Mouse (Mus musculus): Measurements from ENCODE around the gene Ptprm. TPM values are rescaled to one million over a fixed set of nuclear protein-coding genes. Genes with fewer than 3 reads are reported as not detected.

Gene Ptprm
- polyA plus RNA-seq, 1 experiment, result 20.1 TPM

DNA sequence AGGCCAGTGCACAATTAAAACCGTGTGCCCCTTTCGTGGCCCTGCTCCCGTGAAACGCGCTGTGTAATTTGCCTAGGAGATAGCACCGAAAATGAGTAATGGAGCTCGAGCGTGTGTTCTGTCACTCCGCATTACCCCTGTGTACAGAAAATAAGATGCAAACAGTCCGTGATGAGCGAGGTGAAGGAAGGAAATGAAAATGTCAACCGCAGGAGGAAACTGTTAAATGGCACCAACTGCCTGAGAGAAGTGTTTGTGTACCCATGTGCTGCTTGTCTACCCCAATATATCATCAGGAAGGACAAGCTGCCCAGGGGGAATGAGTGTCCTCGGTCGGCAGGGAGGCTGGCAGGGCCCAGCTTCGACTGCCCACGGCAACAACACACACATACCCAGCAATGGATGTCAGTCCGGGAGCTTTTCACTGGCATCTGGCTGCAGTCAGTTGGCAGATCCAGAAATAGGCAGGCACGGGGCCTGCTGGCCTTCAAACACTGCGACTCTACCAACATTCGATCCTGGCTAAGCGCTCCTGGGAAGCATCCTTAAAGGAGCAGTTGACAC is 79.6 kb downstream of the Ptprm start:
- DNase-seq (ENCODE audit: low read depth), result peak; percentile 65

DNA sequence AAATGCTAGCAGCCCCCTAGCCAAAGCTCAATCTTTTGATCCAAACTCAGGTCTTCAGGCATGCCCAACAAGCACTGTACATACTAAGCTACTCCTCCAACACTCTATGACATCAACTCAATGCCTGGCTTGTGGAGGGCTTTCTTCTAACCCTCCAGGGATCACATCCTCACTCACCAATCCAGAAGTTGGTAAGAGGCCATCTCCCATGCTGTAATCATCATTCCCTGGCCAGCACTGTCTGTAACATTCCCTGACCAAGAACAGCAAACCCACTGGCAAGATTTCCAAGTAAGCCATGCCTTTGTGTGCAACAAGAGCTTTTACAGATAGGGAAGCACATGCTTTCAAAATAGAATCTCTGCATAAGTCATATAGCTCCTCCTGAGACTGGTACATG is 81.3 kb downstream of the Ptprm start:
- no peak for TF ChIP-seq CTCF (IDR thresholded peaks at IDR 0.05; ENCODE audit: borderline replicate concordance, extremely low read depth, insufficient read depth, insufficient read length)
- DNase-seq (ENCODE audit: low read depth), result no peak

More for the DNA sequence above, 79.6 kb downstream of the Ptprm start:
- no peak for TF ChIP-seq POLR2A (IDR thresholded peaks at IDR 0.05; ENCODE audit: borderline replicate concordance, extremely low read depth, insufficient read depth, insufficient read length, poor library complexity, severe bottlenecking)
- TF ChIP-seq CTCF (IDR thresholded peaks at IDR 0.05; ENCODE audit: borderline replicate concordance, extremely low read depth, insufficient read depth, insufficient read length), result no peak

DNA sequence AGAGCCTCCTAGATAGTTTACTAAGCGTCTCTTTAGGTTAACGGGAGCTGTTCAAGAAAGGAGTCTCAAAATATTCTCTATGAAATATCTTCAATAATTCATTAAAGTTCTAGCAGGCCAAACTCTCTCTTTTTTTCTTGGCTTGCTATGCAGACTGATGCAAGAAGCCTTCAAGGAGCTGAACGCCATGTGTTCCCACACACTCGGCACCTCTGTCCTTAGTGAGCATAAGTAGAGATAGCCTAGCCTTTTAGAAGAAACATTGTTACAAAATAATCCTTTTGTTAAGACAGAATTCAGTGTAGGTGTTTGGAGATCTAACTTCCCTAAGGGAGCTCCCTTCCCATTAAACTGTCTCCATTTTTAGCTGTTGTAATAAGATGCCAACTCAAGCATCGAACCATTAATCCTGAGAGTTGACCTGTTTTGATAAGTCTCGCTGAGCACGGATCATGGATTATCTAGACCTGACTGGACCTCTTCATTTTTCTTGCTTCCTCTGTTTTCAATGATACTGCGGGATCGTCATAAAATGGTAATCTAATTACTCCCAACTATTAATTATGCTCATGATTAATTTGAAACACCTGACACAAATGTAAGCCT is 85.7 kb downstream of the Ptprm start:
- TF ChIP-seq POLR2A (IDR thresholded peaks at IDR 0.05; ENCODE audit: borderline replicate concordance, extremely low read depth, insufficient read depth, insufficient read length, poor library complexity, severe bottlenecking) (no peak), CTCF (IDR thresholded peaks at IDR 0.05; ENCODE audit: borderline replicate concordance, extremely low read depth, insufficient read depth, insufficient read length) (no peak)
- DNase-seq (ENCODE audit: low read depth), result peak; percentile 12

DNA sequence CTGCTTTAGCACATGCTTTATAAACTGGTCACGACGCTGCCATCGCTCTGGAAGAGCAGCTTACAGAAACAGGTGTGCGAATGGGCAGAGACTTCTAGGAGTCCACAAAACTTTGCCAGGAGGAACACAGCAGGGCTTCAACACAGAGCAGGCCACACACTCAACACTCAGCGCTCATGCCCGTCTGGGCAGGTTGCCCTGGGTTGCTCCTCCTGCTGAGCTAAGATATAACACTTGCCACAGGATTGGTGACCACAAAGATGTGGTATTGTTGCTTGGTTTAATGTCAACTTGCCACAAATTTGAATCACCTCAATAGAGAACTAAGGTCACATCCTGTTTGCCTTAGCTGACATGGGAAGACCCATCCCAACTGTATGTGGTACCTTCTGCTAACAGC is 88.0 kb downstream of the Ptprm start:
- TF ChIP-seq POLR2A (IDR thresholded peaks at IDR 0.05; ENCODE audit: borderline replicate concordance, extremely low read depth, insufficient read depth, insufficient read length, poor library complexity, severe bottlenecking), result no peak
- no peak for TF ChIP-seq CTCF (IDR thresholded peaks at IDR 0.05; ENCODE audit: borderline replicate concordance, extremely low read depth, insufficient read depth, insufficient read length)
- DNase-seq (ENCODE audit: low read depth), result no peak

DNA sequence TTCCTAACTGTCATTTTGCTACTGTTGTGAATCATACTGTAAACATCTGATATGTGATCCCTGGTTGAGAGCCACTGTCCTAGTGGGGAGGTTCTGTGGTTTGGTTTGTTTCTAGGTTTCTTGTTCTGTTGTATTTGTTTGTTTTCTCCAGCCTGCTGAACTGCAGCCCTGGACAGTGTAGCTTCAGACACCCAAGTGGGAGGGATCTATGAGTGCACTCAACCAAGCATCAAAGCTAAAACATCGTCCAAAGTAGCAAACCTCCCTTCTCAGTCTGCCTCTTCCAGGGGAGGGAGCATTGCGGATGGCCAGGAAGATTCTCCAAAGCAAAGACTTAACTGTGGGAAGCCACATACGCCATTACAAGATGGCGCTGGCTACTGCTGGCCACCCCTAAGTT is 88.7 kb downstream of the Ptprm start:
- TF ChIP-seq CTCF (IDR thresholded peaks at IDR 0.05; ENCODE audit: borderline replicate concordance, extremely low read depth, insufficient read depth, insufficient read length), result no peak
- no peak for TF ChIP-seq POLR2A (IDR thresholded peaks at IDR 0.05; ENCODE audit: borderline replicate concordance, extremely low read depth, insufficient read depth, insufficient read length, poor library complexity, severe bottlenecking)
- no peak for DNase-seq (ENCODE audit: low read depth)

DNA sequence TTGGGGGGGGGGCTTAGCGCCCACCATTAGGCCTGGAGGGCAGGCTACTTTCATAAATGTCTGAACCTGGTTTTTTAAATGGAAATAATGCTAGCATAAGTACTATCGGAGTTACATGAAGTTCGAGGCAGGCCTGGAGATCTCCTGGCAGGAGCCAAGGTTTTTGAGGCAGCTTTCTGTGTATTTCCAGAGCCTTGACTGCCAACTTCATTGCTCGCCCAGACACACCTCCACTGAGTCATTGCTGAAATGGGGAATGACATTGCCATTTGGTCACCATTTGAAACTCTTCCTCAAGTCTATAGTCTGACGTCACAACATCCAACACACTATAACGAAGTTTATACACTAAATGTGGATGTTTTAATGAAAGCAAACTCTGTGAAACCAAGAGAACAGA is 89.5 kb downstream of the Ptprm start:
- DNase-seq (ENCODE audit: low read depth), result no peak
- no peak for TF ChIP-seq CTCF (IDR thresholded peaks at IDR 0.05; ENCODE audit: borderline replicate concordance, extremely low read depth, insufficient read depth, insufficient read length)
- no peak for TF ChIP-seq POLR2A (IDR thresholded peaks at IDR 0.05; ENCODE audit: borderline replicate concordance, extremely low read depth, insufficient read depth, insufficient read length, poor library complexity, severe bottlenecking)

DNA sequence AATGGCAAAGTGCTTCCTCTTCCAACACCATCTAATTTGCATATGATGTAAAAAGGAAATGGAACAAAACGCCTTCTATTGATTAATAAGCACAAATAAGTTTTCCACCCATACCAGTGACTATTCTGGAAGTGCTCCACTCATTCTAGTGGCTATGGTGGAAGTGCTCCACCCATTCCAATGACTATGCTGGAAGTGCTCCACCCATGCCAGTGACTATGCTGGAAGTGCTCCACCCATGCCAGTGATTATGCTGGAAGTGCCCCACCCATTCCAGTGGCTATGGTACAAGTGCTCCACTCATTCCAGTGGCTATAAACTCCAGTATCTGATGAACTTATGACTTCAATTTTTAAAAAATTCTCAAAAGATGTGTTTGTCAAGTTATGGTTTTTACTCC is 91.2 kb downstream of the Ptprm start:
- no peak for DNase-seq (ENCODE audit: low read depth)
- TF ChIP-seq CTCF (IDR thresholded peaks at IDR 0.05; ENCODE audit: borderline replicate concordance, extremely low read depth, insufficient read depth, insufficient read length), result no peak
- TF ChIP-seq POLR2A (IDR thresholded peaks at IDR 0.05; ENCODE audit: borderline replicate concordance, extremely low read depth, insufficient read depth, insufficient read length, poor library complexity, severe bottlenecking), result no peak

DNA sequence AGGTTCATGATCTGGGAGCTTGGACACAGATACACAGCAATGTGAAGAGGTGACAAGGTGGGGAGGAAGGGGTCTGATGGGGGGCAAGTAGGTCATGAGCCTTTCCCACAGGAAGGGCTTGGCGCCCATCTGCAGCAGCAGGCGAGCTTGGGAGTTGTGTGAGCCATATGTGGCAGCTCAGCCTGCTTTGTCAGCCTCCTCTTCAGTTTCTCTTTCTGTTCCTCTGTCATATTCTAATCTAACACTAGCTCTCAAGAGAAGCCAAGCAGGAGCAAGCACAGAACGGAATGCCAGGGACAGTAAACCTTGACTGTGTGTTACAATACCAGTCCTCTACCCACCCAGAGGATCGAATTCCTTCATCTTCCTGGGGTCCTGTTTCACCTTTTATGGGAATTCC is 94.2 kb downstream of the Ptprm start:
- TF ChIP-seq CTCF (IDR thresholded peaks at IDR 0.05; ENCODE audit: borderline replicate concordance, extremely low read depth, insufficient read depth, insufficient read length) (no peak), POLR2A (IDR thresholded peaks at IDR 0.05; ENCODE audit: borderline replicate concordance, extremely low read depth, insufficient read depth, insufficient read length, poor library complexity, severe bottlenecking) (no peak)
- DNase-seq (ENCODE audit: low read depth), result no peak

DNA sequence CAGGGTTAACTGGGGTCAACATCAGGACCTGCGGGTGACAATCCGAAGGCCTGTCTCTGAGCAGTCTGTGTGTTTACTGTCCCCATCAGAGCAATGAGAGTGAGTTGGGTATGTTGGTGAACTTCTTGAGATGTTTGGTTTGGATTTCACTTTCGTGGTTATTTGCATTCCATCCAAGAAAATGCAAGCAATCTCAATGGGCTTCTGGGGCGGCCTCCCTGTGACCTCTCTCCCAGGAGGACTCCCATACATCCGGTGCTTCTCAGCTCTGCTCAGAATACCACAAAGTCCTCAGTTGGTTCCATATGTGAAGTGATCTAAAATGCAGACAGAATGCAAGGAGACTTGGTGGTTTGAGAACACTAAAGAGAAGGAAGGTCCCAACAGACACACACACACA is 96.5 kb downstream of the Ptprm start:
- no peak for DNase-seq (ENCODE audit: low read depth)
- TF ChIP-seq POLR2A (IDR thresholded peaks at IDR 0.05; ENCODE audit: borderline replicate concordance, extremely low read depth, insufficient read depth, insufficient read length, poor library complexity, severe bottlenecking) (no peak), CTCF (IDR thresholded peaks at IDR 0.05; ENCODE audit: borderline replicate concordance, extremely low read depth, insufficient read depth, insufficient read length) (no peak)

DNA sequence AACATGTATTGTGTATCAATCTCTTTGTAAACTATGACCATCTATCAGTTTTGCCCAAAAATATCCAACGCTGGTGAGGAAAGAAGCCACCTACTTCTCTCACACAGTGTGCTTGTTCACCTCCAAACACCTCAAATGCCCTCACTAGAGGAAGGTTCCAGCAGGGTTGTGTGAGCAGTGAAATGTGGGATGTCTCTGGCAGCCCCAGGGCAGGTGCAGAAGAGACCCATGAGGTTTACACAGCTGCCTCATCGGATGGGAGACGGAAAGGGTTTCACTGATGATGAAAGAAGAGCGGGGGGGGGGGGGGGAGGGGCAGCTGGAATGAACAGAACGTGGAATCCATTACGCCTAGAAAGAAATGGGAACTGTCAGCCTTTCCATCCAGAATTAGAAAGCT is 98.1 kb downstream of the Ptprm start:
- DNase-seq (ENCODE audit: low read depth), result no peak
- TF ChIP-seq POLR2A (IDR thresholded peaks at IDR 0.05; ENCODE audit: borderline replicate concordance, extremely low read depth, insufficient read depth, insufficient read length, poor library complexity, severe bottlenecking) (no peak), CTCF (IDR thresholded peaks at IDR 0.05; ENCODE audit: borderline replicate concordance, extremely low read depth, insufficient read depth, insufficient read length) (no peak)

DNA sequence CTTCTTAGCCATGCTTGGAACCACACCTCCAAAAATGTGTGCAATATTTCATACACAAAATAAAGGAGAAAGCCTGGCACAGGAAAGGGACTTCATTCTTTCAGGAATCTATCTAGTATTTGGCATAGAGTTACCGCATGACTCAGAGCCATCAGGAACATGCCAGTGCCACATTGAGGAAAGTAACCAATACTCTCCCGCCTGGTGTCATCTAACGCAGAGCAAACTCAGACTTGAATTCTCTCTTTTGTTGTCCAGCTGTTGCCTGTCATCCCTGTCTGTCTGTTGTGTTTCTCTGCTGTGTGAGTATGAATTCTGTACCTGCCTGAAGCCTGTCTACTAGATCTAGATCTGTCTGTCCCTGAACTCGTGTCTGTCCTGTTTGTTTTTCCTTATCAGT is 100.8 kb downstream of the Ptprm start:
- TF ChIP-seq CTCF (IDR thresholded peaks at IDR 0.05; ENCODE audit: borderline replicate concordance, extremely low read depth, insufficient read depth, insufficient read length), result no peak
- TF ChIP-seq POLR2A (IDR thresholded peaks at IDR 0.05; ENCODE audit: borderline replicate concordance, extremely low read depth, insufficient read depth, insufficient read length, poor library complexity, severe bottlenecking), result no peak
- DNase-seq (ENCODE audit: low read depth), result peak; percentile 8

DNA sequence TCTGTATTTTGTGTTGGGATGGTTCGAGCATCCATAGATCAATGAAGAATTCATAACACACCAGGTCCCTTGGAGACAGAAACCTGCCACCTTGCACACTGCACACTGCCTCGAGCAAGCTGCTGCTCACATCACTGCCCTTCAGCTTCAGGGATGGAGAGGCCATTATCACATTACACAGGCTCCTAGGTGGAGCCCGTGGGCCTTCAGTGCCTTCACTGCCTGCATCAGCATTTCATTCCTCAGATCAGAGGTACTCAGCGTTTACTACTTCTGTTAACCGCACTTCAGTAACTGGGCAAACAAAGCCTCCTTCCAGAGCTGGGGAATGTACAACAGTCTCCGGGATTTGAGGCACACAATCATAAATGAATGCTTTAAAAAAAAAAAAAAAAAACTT is 101.3 kb downstream of the Ptprm start:
- DNase-seq (ENCODE audit: low read depth), result peak; percentile 13
- TF ChIP-seq POLR2A (IDR thresholded peaks at IDR 0.05; ENCODE audit: borderline replicate concordance, extremely low read depth, insufficient read depth, insufficient read length, poor library complexity, severe bottlenecking) (no peak), CTCF (IDR thresholded peaks at IDR 0.05; ENCODE audit: borderline replicate concordance, extremely low read depth, insufficient read depth, insufficient read length) (no peak)

Measured in brain, embryonic 14.5 days (tissue).